Mouse (Mus musculus) cerebellum, postnatal 10 days (tissue): ENCODE results near the gene B4galnt2.

ENCODE experiments used
- DNase-seq, 2 experiments: peaks; one replicate each; pipeline ENCODE4 v3.0.0; 2021; ENCODE audit warnings: mixed read lengths in 2 of 2

Gene B4galnt2

DNA sequence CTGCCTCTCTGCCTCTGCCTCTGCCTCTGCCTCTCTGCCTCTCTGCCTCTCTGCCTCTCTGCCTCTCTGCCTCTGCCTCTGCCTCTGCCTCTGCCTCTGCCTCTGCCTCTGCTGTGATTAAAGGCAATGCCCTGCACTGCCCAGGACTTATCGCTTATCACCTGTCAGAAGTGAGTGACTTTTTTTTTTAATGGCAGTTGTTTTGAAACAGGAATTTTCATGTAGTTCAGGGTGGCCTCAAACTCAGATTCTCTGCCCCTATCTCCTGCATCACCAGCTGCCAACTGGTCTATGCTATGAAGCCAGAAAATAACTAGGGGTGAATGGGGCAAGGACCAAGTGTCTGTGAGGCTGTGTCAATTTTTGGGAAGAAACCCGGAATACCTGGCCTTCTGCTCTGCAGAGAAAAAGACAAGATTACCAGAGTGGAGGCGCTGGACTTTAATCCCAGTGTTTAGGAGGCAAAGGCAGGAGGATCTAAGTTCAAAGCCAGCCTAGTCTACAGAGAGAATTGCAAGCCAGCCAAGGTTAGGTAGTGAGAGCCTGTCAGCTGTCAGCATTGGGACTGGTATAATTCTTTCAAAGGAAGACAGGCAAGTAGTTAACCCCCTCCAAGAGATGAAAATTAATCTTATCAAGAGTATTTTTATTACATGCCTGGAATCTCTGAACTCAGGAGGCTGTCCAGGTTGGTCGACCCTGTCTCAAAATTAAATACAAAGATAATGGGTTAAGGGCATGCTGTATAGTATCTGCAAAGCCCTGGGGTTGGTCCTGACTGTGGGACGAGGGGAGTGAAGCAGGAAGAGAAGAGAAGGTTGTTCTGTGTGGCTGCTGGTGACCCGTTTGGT lies 88.1 kb downstream of the B4galnt2 start:
- DNase-seq = no peak

DNA sequence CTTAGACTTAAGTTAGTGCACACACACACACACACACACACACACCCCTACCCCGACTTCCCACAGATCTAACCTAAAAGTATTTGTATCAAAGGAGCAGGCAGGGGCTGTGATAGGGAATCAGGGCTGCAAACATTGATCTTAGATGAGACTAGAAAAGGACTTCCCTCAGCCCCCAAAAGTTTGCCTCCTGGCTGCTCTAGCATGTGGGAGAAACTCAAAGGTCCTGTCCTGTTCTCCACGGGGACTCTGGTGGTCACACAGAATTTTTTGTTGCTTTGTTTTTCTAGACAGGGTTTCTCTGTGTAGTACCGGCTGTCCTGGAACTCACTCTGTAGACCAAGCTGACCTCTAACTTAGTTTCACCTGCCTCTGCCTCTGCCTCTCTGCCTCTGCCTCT lies 89.1 kb downstream of the B4galnt2 start:
- no peak for DNase-seq

GRCm38 (mm10) chr11:95824877-95825243 lies 89.8 kb downstream of the B4galnt2 start:
- DNase-seq = peak; percentile 82 to 83

GRCm38 (mm10) chr11:95824071-95824876 lies 90.4 kb downstream of the B4galnt2 start, which contains the start of gene Phospho1:
Gene Phospho1 (plus strand): TSS chr11:95824499.
- DNase-seq = peak; percentile 96 to 97

GRCm38 (mm10) chr11:95822437-95822836 lies 92.3 kb downstream of the B4galnt2 start:
- DNase-seq = no peak

GRCm38 (mm10) chr11:95821511-95821910 lies 93.2 kb downstream of the B4galnt2 start:
- DNase-seq = no peak

GRCm38 (mm10) chr11:95819138-95819537 lies 95.6 kb downstream of the B4galnt2 start:
- DNase-seq = no peak
